In the genomic region with DNA sequence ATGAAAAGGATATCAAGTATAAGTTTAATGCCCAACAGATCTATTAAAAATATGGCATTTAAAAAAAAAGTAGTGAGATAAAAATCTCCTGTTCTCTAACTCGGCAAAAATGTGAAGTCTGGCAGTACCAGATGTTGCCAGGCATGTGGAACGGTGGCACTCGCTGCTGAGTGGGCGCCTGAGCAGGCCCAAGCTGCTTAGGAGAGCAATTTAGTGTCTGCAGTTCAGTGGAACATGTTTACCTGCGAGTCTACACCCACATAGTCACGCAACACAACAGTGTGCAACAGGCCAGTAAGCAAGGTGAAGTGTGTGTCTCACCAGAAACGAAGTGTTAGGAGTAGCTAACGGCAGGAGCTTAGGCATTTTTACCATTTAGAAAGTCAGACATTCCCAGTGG, we compare ENCODE assay signal across 16 mouse cellular contexts. TPM values are rescaled to one million over a fixed set of nuclear protein-coding genes. Genes with fewer than 3 reads are reported as not detected.
A peak's percentile ranks its signal among the peaks of the same experiment; 100 is the strongest.
DNase-seq lines count a peak whose midpoint lies in the region; ATAC-seq lines count a peak whose summit lies in the region.
"Had no signal": no experiment of that assay in that cellular context is flagged by ENCODE, and none has a peak within 500 bp of the region (broad histone marks: within the 10 kb centered on the region; RNA-seq: fewer than 3 reads in every experiment).

No protein-coding gene starts in this region.

- whole genome bisulfite sequencing in forebrain, embryonic 16.5 days = 89% methylated on average over 8 of the region's 8 CpGs
- WGBS in forebrain, embryonic 11.5 days = 93% methylated on average over 8 of the region's 8 CpGs
- 83% methylated on average over 8 of the region's 8 CpGs for WGBS in heart, embryonic 11.5 days (ENCODE audit: insufficient replicate concordance)

- intact Hi-C loops in left cerebral cortex, postnatal 4 days (cut with DNase I) = no loop called here

- H3K9me3 ChIP-seq in forebrain, embryonic 16.5 days (ENCODE audit: control insufficient read depth, low read length) = no peaks in the 10 kb centered on the region
- H3K9me3 ChIP-seq in forebrain, embryonic 11.5 days (ENCODE audit: control insufficient read depth, low read length) = no peaks in the 10 kb centered on the region
- no peaks in the 10 kb centered on the region for H3K9me3 ChIP-seq in heart, embryonic 11.5 days (replicated peaks; ENCODE audit: control insufficient read depth, low read length)
- H3K9me3 ChIP-seq: forebrain, embryonic 12.5 days; midbrain, embryonic 10.5 days had no signal

- peak overlapping the region; percentile 37; the same call in 1 of the 2 replicates for H3K27ac ChIP-seq in forebrain, embryonic 16.5 days (ENCODE audit: low read length)
- no peak overlapping the region for H3K27ac ChIP-seq in forebrain, embryonic 11.5 days (ENCODE audit: low read depth, low read length)
- H3K27ac ChIP-seq in heart, embryonic 11.5 days (ENCODE audit: low read depth, low read length) = no peak overlapping the region
- H3K27ac ChIP-seq: forebrain, embryonic 12.5 days; midbrain, embryonic 10.5 days had no signal

- DNase-seq in forebrain, embryonic 11.5 days (ENCODE audit: low spot score) = no peak
- DNase-seq in left cerebral cortex, adult 11 months (ENCODE audit: low spot score) = peak; percentile 24
- no peak for DNase-seq in left cerebral cortex, postnatal 4 days
- peak; percentile 46 to 61 for DNase-seq in layer of hippocampus, adult 8-10 months (ENCODE audit: low spot score in 2 of 2)
- DNase-seq in heart, adult 9 months (ENCODE audit: low spot score in 2 of 2) = no peak
- DNase-seq: adrenal gland, adult 8-10 months; cerebellum, postnatal 10 days; heart, adult 11 months; kidney, adult 18-20 months; liver; thymus, postnatal 14 days had no signal

- no peak overlapping the region for H3K4me3 ChIP-seq in forebrain, embryonic 16.5 days (replicated peaks; ENCODE audit: low read length)
- H3K4me3 ChIP-seq in forebrain, embryonic 11.5 days (ENCODE audit: low read depth, low read length) = no peak overlapping the region
- no peak overlapping the region for H3K4me3 ChIP-seq in heart, embryonic 11.5 days (ENCODE audit: low read depth, low read length)
- H3K4me3 ChIP-seq: forebrain, embryonic 12.5 days; midbrain, embryonic 10.5 days had no signal

- no peak overlapping the region for H3K4me2 ChIP-seq in forebrain, embryonic 16.5 days (ENCODE audit: low read length)
- H3K4me2 ChIP-seq in forebrain, embryonic 11.5 days (ENCODE audit: low read depth, low read length, severe bottlenecking) = no peak overlapping the region
- no peak overlapping the region for H3K4me2 ChIP-seq in heart, embryonic 11.5 days
- H3K4me2 ChIP-seq: forebrain, embryonic 12.5 days had no signal

- no peaks in the 10 kb centered on the region for H3K36me3 ChIP-seq in forebrain, embryonic 16.5 days (ENCODE audit: control insufficient read depth, insufficient read depth)
- H3K36me3 ChIP-seq in forebrain, embryonic 11.5 days (ENCODE audit: control insufficient read depth, insufficient read depth, low read length) = no peaks in the 10 kb centered on the region
- H3K36me3 ChIP-seq in heart, embryonic 11.5 days (ENCODE audit: control insufficient read depth, insufficient read depth, low read length) = no peaks in the 10 kb centered on the region
- H3K36me3 ChIP-seq: forebrain, embryonic 12.5 days; midbrain, embryonic 10.5 days had no signal

- H3K4me1 ChIP-seq in forebrain, embryonic 16.5 days (replicated peaks; ENCODE audit: control insufficient read depth, insufficient read depth, low read length) = peaks cover 2% of the 10 kb centered on the region; the same call in 1 of the 2 replicates
- H3K4me1 ChIP-seq in forebrain, embryonic 11.5 days (replicated peaks; ENCODE audit: control insufficient read depth, insufficient read depth, low read length) = no peaks in the 10 kb centered on the region
- peaks cover 12% of the 10 kb centered on the region for H3K4me1 ChIP-seq in heart, embryonic 11.5 days (ENCODE audit: control insufficient read depth, insufficient read depth, low read length)

- no peak overlapping the region for H3K9ac ChIP-seq in forebrain, embryonic 16.5 days (replicated peaks; ENCODE audit: low read depth, low read length)
- no peak overlapping the region for H3K9ac ChIP-seq in forebrain, embryonic 11.5 days (ENCODE audit: low read length)
- H3K9ac ChIP-seq in heart, embryonic 11.5 days (ENCODE audit: low read depth, low read length) = no peak overlapping the region
- H3K9ac ChIP-seq: forebrain, embryonic 12.5 days had no signal

- H3K27me3 ChIP-seq in forebrain, embryonic 16.5 days (replicated peaks; ENCODE audit: control insufficient read depth, insufficient read depth, low read length) = no peaks in the 10 kb centered on the region
- no peaks in the 10 kb centered on the region for H3K27me3 ChIP-seq in forebrain, embryonic 11.5 days (ENCODE audit: control insufficient read depth, insufficient read depth, low read length)
- H3K27me3 ChIP-seq in heart, embryonic 11.5 days (ENCODE audit: control insufficient read depth, insufficient read depth, low read length) = no peaks in the 10 kb centered on the region
- H3K27me3 ChIP-seq: forebrain, embryonic 12.5 days had no signal

- ATAC-seq in forebrain, embryonic 16.5 days = 0 out of 2 replicates have a peak, but pooled peaks have one; percentile 10
- no peak for ATAC-seq in forebrain, embryonic 11.5 days (replicated peaks; ENCODE audit: low FRiP score)
- 0 out of 2 replicates have a peak, but pooled peaks have one; percentile 30 for ATAC-seq in megakaryocyte-erythroid progenitor cell, adult 5-6 weeks (replicated peaks; ENCODE audit: low FRiP score, low TSS enrichment, poor library complexity, severe bottlenecking)
- no peak for ATAC-seq in heart, embryonic 11.5 days (replicated peaks; ENCODE audit: insufficient number of reproducible peaks, low FRiP score, low TSS enrichment)

RNA-seq across cellular contexts. Expression of gene Mboat2, which starts 41.6 kb away (rescaled TPM):
- polyA plus RNA-seq in forebrain, embryonic 16.5 days (2015; fragmentation: Nextera tagmentation; extraction: Ambion mirVana) = 70.8 and 78.2 TPM in 2 replicates
- polyA plus RNA-seq in forebrain, embryonic 11.5 days (2014; fragmentation: Nextera tagmentation; extraction: Ambion mirVana) = 55.7 and 59.3 TPM in 2 replicates
- total RNA-seq in left cerebral cortex, postnatal 4 days (2021) = 10 to 100 TPM; 58.4 to 62.0 TPM
- total RNA-seq in layer of hippocampus, adult 8-10 months (2022) = 10 to 100 TPM; 72.1 to 87.1 (median 83.2) TPM
- total RNA-seq in megakaryocyte-erythroid progenitor cell, adult 5-6 weeks (2014; fragmentation: Nextera tagmentation) = 16.7 and 19.5 TPM in 2 replicates
- total RNA-seq in megakaryocyte-erythroid progenitor cell, adult 5-6 weeks (2017) = 21.3 and 38.1 TPM in 2 replicates
- 39.1 and 40.1 TPM in 2 replicates for polyA plus RNA-seq in heart, embryonic 11.5 days (2014; fragmentation: Nextera tagmentation; extraction: Ambion mirVana)

Comparison
In these comparisons a context has a peak if more than half of its experiments do, and no peak if none do; other contexts are left out.
1. ATAC-seq: peak in forebrain, embryonic 16.5 days (single experiment) and megakaryocyte-erythroid progenitor cell, adult 5-6 weeks (single experiment); none in forebrain, embryonic 11.5 days (single experiment) and heart, embryonic 11.5 days (single experiment).
2. DNase-seq: peak in left cerebral cortex, adult 11 months (single experiment) and layer of hippocampus, adult 8-10 months (2 of 2); none in forebrain, embryonic 11.5 days (single experiment), left cerebral cortex, postnatal 4 days (single experiment) and heart, adult 9 months (0 of 2).